Mouse (Mus musculus): ENCODE results near the gene Nop53. TPM values are rescaled to one million over a fixed set of nuclear protein-coding genes. Genes with fewer than 3 reads are reported as not detected.

Gene Nop53
- 161 and 200 TPM in 2 replicates for polyA plus RNA-seq (2012; rRNA removed)

- DNase-seq (ENCODE audit: low spot score), result peak; percentile 90
These were observed at the start of gene Nop53 for GRCm38 (mm10) chr7:15945721-15946536. Nop53 (minus strand) TSS chr7:15946074.

GRCm38 (mm10) chr7:15993789-15994188 is 47.9 kb upstream of the Nop53 start:
- DNase-seq (ENCODE audit: low spot score), result no peak

- no peak for DNase-seq (ENCODE audit: low spot score)
These were observed 47.3 kb upstream of the Nop53 start for GRCm38 (mm10) chr7:15993152-15993551.

GRCm38 (mm10) chr7:15991764-15992163 is 45.9 kb upstream of the Nop53 start:
- no peak for DNase-seq (ENCODE audit: low spot score)

- DNase-seq (ENCODE audit: low spot score), result no peak
These were observed 41.9 kb upstream of the Nop53 start for GRCm38 (mm10) chr7:15987661-15988356.

- no peak for DNase-seq (ENCODE audit: low spot score)
These were observed 37.0 kb upstream of the Nop53 start for GRCm38 (mm10) chr7:15982729-15983407.

GRCm38 (mm10) chr7:15981538-15981937 is 35.7 kb upstream of the Nop53 start:
- DNase-seq (ENCODE audit: low spot score), result no peak

- no peak for DNase-seq (ENCODE audit: low spot score)
These were observed 34.4 kb upstream of the Nop53 start for GRCm38 (mm10) chr7:15980246-15980645.

GRCm38 (mm10) chr7:15975904-15976303 is 30.0 kb upstream of the Nop53 start:
- DNase-seq (ENCODE audit: low spot score), result no peak

- no peak for DNase-seq (ENCODE audit: low spot score)
These were observed 29.6 kb upstream of the Nop53 start for GRCm38 (mm10) chr7:15975451-15975850.

GRCm38 (mm10) chr7:15974712-15975111 is 28.8 kb upstream of the Nop53 start:
- DNase-seq (ENCODE audit: low spot score), result peak; percentile 42

GRCm38 (mm10) chr7:15972247-15972646 is 26.4 kb upstream of the Nop53 start:
- no peak for DNase-seq (ENCODE audit: low spot score)

- DNase-seq (ENCODE audit: low spot score), result no peak
These were observed 23.8 kb upstream of the Nop53 start for GRCm38 (mm10) chr7:15969674-15970073.

- DNase-seq (ENCODE audit: low spot score), result no peak
These were observed 22.4 kb upstream of the Nop53 start for GRCm38 (mm10) chr7:15968322-15968721.

- peak; percentile 79 for DNase-seq (ENCODE audit: low spot score)
These were observed 21.4 kb upstream of the Nop53 start, which contains the start of gene Ehd2 for GRCm38 (mm10) chr7:15967312-15967711. Ehd2 (minus strand) TSS chr7:15967567.

GRCm38 (mm10) chr7:15966489-15966888 is 20.6 kb upstream of the Nop53 start:
- DNase-seq (ENCODE audit: low spot score), result no peak

GRCm38 (mm10) chr7:15963798-15964652 is 18.2 kb upstream of the Nop53 start:
- DNase-seq (ENCODE audit: low spot score), result no peak

- DNase-seq (ENCODE audit: low spot score), result peak; percentile 72
These were observed 16.7 kb upstream of the Nop53 start for GRCm38 (mm10) chr7:15962311-15963288.

GRCm38 (mm10) chr7:15961798-15962197 is 15.9 kb upstream of the Nop53 start:
- no peak for DNase-seq (ENCODE audit: low spot score)

GRCm38 (mm10) chr7:15961239-15961638 is 15.4 kb upstream of the Nop53 start:
- no peak for DNase-seq (ENCODE audit: low spot score)
